Mouse (Mus musculus) 3134 (cell line): ENCODE results near the gene Smim14.
A peak's percentile ranks its signal among the peaks of the same experiment; 100 is the strongest.

Experiments used
- DNase-seq: peaks from one replicate; pipeline ENCODE4 v3.0.0-alpha.2; 2011; ENCODE audit warnings: low spot score; ENCODE audit not compliant: insufficient read length; ENCODE audit errors: extremely low read depth

The Smim14 gene

GRCm38 (mm10) chr5:65536751-65537419 is at the start of gene Smim14, which contains the start of gene Ube2k:
Gene Smim14, minus strand, starts transcription at chr5:65537184.
Gene Ube2k, plus strand, starts transcription at chr5:65537233.
- peak; percentile 93 for DNase-seq

GRCm38 (mm10) chr5:65586291-65586690 is 49.3 kb upstream of the Smim14 start:
- DNase-seq, result no peak

DNA sequence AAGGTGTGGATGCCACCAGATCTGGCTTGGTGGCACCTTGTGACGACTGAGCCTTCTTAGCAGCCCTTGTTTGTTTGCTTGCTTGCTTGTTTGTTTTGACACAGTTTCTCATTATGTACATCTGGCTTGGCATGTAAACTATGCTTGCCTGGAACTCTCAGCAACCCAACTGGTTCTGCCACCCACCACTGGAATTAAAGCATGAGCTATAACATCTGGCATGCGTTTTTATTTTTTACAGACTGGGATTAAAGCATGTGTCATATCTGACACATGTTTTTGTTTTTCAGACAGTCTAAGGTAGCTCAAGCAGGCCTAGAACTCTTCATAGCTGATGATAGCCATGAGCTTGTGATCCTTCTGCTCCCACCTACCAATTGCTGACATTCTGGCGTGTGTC is 41.6 kb upstream of the Smim14 start:
- DNase-seq, result no peak

GRCm38 (mm10) chr5:65575896-65576295 is 38.9 kb upstream of the Smim14 start:
- no peak for DNase-seq

GRCm38 (mm10) chr5:65574876-65575275 is 37.9 kb upstream of the Smim14 start:
- DNase-seq, result no peak

DNA sequence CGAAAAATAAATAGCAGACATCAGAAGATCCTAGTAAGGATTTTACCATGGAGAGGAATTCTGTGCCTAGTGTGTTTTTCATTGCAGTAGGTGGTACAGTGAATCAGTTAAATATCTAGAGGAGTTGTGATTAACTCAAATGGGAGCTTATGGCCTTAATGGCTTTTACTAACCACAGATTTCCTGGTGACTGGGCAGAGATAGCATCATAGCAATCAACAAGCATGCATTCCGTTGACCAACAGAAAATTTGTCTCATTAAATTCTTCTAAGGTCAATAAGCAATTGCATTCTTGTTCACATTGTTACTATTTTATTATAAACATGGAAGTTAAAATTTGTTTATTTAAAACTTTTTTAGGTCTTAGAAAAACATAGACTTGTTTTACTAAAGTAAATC is 28.5 kb upstream of the Smim14 start:
- no peak for DNase-seq

GRCm38 (mm10) chr5:65561125-65561893 is 24.3 kb upstream of the Smim14 start:
- DNase-seq, result no peak

DNA sequence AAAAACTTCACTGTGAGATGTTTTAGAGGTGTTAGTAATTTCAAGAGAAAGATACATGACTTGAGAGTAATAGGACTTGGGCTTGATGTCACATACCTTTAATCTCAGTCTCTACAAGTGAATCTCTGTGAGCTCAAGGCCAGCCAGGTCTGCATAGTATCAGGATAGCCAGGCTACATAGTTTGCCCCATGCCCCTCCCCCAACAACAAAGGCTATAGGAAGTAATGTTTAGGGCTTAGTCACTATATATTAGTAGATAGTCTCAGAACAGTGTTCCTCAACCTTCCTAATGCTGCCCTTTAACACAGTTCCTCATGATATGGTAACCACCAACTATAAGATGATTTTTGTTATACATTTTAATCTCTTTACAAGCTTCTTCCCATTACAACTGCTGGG is 20.1 kb upstream of the Smim14 start:
- no peak for DNase-seq

DNA sequence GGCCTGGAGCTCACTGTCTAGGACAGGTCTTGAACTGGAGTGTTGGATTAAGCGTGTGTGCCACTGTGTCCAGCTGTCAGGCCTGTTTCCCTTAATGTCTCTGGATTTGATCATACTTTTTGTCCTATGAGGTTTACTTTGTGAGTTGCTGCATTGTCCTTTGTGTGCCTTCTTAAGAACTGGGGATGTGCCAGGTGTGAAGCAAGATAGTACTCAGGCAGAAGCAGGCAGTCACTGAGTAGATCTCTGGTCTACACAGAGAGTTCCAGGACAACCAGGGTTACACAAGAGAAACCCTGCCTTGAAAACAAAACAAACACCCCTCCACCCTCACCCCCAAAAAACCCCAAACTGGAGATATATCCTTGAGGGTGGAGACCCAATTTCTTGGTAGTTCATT is 12.7 kb upstream of the Smim14 start:
- DNase-seq, result no peak

DNA sequence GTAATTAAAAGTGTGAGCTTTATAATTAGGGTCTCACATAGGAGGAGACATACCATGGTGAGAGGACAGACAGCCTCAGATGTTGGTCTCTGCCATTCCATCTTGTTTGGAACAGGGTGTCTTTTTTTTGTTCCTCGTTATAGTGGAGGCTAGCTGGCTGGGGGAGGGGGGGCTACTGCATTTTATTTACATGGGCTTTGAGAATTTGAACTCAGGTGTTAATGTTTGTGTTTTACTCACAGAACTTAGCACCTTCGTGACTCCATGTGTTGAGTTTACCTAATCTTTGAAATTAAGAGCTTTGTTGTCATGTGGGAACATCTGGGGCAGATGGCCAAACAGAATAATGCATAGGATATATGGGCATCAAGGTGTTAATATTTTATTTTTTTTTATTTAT is 7.6 kb upstream of the Smim14 start:
- no peak for DNase-seq

- no peak for DNase-seq
These were observed 6.5 kb upstream of the Smim14 start for GRCm38 (mm10) chr5:65543491-65543890.

- no peak for DNase-seq
These were observed 4.9 kb upstream of the Smim14 start for GRCm38 (mm10) chr5:65541889-65542288.

GRCm38 (mm10) chr5:65539786-65540185 is 2.8 kb upstream of the Smim14 start:
- no peak for DNase-seq

- DNase-seq, result no peak
These were observed 1.8 kb upstream of the Smim14 start for GRCm38 (mm10) chr5:65538829-65539228.

DNA sequence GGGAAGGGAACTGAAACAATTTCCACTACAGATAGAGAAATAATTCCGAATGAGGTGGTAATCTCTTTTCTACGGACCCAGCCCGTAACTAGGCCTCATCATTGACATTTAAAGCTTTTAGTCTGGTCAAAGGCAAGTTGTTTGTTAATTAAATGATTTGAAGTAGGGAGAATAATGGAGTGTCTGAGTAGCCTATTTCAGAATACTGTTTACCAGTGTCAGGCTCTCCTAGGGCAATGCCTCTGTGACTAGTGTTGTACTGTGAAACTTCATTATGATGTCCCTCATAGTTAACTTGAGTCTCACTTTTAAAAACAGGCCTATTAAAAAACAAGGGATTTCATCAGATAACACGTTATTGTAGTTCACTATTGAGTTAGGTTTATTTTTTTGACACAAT is 1.1 kb upstream of the Smim14 start:
- DNase-seq, result no peak

GRCm38 (mm10) chr5:65537420-65538071 is 562 bp upstream of the Smim14 start:
- DNase-seq, result no peak

DNA sequence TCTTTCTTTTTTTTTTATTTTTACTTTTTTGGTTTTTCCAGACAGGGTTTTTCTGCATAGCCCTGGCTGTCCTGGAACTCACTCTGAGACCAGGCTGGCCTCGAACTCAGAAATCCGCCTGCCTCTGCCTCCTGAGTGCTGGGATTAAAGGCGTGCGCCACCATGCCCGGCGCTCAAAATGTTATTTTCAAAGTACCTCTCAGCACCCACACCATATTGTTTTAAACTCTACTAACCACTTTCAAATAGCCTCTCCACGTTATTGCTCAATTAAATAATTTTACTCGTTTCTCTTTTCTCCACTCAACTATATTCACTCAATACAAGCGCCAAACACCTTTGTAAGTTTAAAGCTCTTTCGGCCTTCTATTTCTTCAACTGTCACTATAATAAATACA is 917 bp downstream of the Smim14 start:
- DNase-seq, result peak; percentile 22

GRCm38 (mm10) chr5:65535457-65536067 is 1.4 kb downstream of the Smim14 start:
- peak; percentile 65 for DNase-seq

- DNase-seq, result no peak
These were observed 2.5 kb downstream of the Smim14 start for GRCm38 (mm10) chr5:65534496-65534895.

DNA sequence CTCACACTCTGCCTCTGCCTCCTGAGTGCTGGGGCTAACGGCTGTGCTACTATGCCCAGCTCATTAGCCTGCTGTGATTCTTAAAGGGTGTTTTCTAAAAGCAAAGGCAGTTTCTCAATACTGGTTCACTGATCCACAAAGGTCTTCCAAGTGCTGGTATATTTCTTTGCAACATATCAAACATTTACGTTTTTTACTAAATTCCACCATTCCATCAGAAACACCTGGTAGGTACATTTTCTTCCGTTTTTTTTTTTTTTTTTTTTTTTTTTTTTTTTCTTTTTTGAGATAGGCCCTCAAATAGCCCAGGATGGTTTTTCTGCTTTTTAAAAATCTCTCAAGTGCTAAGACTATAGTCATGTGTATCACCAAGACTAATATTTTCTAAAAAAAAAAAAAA is 5.7 kb downstream of the Smim14 start:
- no peak for DNase-seq
